Mouse (Mus musculus) hindbrain, postnatal 0 days (tissue): ENCODE results near the gene Eid3. TPM values are rescaled to one million over a fixed set of nuclear protein-coding genes. Genes with fewer than 3 reads are reported as not detected.

Experiments used
- ATAC-seq: fragments of 200-750 bp; cut with Nextera tagmentation; 2 replicates; pipeline ENCODE4 v1.8.0; 2017; ENCODE audit warnings: mild to moderate bottlenecking, moderate TSS enrichment, moderate library complexity
- DNase-seq: peaks from one replicate; pipeline ENCODE4 v3.0.0-alpha.2; 2015; ENCODE audit warnings: low spot score
- H3K27ac ChIP-seq: fragments of 300-500 bp; sonication (generic); 2 replicates; pipeline ENCODE4 v1.5.1; 2014; ENCODE audit warnings: mild to moderate bottlenecking
- H3K27me3 ChIP-seq: fragments of 300-500 bp; sonication (generic); 2 replicates; pipeline ENCODE4 v1.6.1; 2014; ENCODE audit warnings: low read length, mixed read lengths; ENCODE audit not compliant: insufficient read depth
- H3K36me3 ChIP-seq: fragments of 300-500 bp; sonication (generic); 2 replicates; pipeline ENCODE4 v1.6.1; 2014; ENCODE audit warnings: low read length, mixed read lengths; ENCODE audit not compliant: insufficient read depth
- H3K4me1 ChIP-seq: fragments of 300-500 bp; sonication (generic); 2 replicates; pipeline ENCODE4 v1.6.1; 2014; ENCODE audit warnings: antibody characterized with exemption, low read length, mixed read lengths; ENCODE audit not compliant: insufficient read depth
- H3K4me2 ChIP-seq: fragments of 300-500 bp; sonication (generic); 2 replicates; pipeline ENCODE4 v1.6.1; 2014; ENCODE audit warnings: low read depth, mild to moderate bottlenecking, low read length, moderate library complexity, mixed read lengths
- H3K4me3 ChIP-seq: fragments of 300-500 bp; sonication (generic); 2 replicates; pipeline ENCODE4 v1.5.1; 2014; ENCODE audit warnings: low read length
- H3K9ac ChIP-seq: fragments of 300-500 bp; sonication (generic); replicated peaks from 2 replicates; pipeline ENCODE4 v1.6.1; 2014; ENCODE audit warnings: mild to moderate bottlenecking, low read length, moderate library complexity, mixed read lengths
- H3K9me3 ChIP-seq: fragments of 300-500 bp; sonication (generic); 2 replicates; pipeline ENCODE4 v1.6.1; 2016; ENCODE audit warnings: low read length, mixed read lengths
- CTCF ChIP-seq: IDR thresholded peaks from 2 replicates; pipeline ENCODE4 v1.5.1; 2016; ENCODE audit warnings: antibody characterized with exemption, control low read depth, low read depth
- WGBS: fragments of 180-500 bp; shearing (Covaris S2); extraction: QIAGEN DNeasy Blood & Tissue Kit; methylation state at CpG from one replicate; pipeline ENCODE4 v1.1.7; 2014; 5-methylcytosine and 5-hydroxymethylcytosine counted together
- polyA plus RNA-seq: library from polyadenylated mRNA; unstranded; fragments of >200 nt; fragmentation: Nextera tagmentation; extraction: Ambion mirVana; gene quantifications from 2 replicates; pipeline ENCODE4 v1.2.1, GENCODE M21; 2015
- total RNA-seq: library from RNA; depleted of rRNA; stranded (reverse); fragments of >200 nt; gene quantifications from 2 replicates; pipeline ENCODE4 v1.2.3, GENCODE M21; 2014

Gene Eid3
- total and polyA plus RNA-seq, 2 experiments from 2014 or later, result 0.33 to 2.6 TPM

DNA sequence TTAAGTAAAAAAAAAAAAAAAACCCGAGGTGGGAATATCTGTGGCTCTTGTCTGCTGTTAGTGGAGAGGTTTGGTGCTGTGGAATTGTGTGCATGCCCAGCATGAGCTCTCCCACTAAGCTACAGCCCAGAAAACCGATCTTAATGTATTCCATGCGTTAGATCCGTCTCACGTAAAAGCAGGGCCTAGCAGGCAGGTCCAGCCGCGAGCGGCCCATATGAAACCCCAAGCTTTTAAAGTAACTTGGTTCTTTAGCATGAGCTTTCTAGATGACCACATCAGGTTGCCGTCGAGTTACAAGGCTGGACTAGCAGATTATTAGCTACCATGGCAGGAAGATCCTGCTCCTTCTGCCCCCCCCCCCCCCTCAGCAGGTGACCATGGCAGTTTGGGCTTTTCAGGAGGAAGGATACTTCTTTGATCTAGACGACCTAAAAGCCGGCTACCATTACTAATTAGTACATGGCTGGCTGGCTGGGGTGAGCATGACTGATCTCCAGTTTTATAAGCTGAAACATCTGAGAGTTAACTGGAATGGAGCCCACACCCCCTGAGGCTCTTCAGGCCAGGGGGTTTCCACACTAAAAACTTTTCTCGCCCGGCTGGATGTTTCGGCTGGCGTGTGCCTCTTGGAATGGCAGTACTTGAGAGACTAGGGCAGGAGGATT, 16.6 kb upstream of the Eid3 start:
- Histone ChIP-seq H3K36me3 (no peaks in the 10 kb centered on the region), H3K27ac (no peak overlapping the region), H3K4me1 (no peaks in the 10 kb centered on the region), H3K9ac (no peak overlapping the region), H3K9me3 (no peaks in the 10 kb centered on the region), H3K27me3 (no peaks in the 10 kb centered on the region), H3K4me2 (no peak overlapping the region), H3K4me3 (no peak overlapping the region)
- WGBS, result 45% methylated on average over 16 of the region's 16 CpGs
- DNase-seq, result no peak
- TF ChIP-seq CTCF, result no peak
- ATAC-seq, result no peak

DNA sequence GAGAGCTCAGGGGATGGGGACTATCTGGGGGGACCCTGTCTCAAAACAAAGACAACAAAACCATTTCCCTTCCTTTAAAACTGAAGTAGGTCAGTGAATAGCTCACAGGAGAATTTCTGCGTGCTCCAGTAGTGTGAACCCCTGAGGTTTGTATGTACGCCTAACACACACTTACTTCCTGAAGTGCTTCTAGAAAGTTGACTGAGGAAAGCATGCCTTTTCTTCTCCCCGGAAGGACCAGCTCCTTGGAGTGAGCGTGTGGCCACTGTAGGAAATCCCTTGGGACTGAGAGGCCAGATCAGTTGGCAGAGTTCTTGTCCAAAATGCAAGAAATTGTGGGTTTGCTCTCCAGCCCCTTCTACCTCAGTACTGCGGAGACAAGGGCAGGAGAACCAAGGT, 16.1 kb upstream of the Eid3 start:
- Histone ChIP-seq H3K9me3 (no peaks in the 10 kb centered on the region), H3K36me3 (no peaks in the 10 kb centered on the region)

DNA sequence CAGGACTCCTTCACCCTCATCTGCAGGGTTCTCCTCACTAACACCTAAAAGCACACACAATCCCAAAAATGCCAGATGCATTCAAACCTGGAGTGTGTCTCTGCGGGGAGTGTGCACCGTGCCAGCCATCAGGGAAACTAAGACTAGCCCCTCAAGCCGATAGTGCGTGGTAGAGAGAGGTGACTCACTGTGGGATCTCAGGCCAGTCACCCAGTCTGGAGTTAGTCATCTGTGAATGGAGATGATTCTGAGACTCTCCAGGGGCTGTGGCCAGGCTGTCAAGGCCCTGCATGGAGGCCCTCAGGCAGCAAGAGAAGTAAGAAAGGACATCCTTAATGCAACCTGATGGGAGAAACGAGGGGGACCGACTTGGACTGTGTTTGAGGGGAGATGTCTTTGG, 14.7 kb upstream of the Eid3 start:
- no peak overlapping the region for H3K27ac ChIP-seq
- TF ChIP-seq CTCF, result no peak
- no peak for DNase-seq
- no peaks in the 10 kb centered on the region for H3K9me3 ChIP-seq
- H3K4me3 ChIP-seq, result no peak overlapping the region
- ATAC-seq, result no peak
- no peak overlapping the region for H3K9ac ChIP-seq
- H3K36me3 ChIP-seq, result no peaks in the 10 kb centered on the region
- no peaks in the 10 kb centered on the region for H3K4me1 ChIP-seq
- H3K4me2 ChIP-seq, result no peak overlapping the region
- no peaks in the 10 kb centered on the region for H3K27me3 ChIP-seq
- 83% methylated on average over 6 of the region's 6 CpGs for WGBS

More for the DNA sequence above, 16.1 kb upstream of the Eid3 start:
- ATAC-seq, result no peak
- Histone ChIP-seq H3K4me3 (no peak overlapping the region), H3K4me2 (no peak overlapping the region), H3K27ac (no peak overlapping the region), H3K27me3 (no peaks in the 10 kb centered on the region), H3K9ac (no peak overlapping the region), H3K4me1 (no peaks in the 10 kb centered on the region)
- TF ChIP-seq CTCF, result no peak
- DNase-seq, result no peak
- WGBS, result 85% methylated on average over 5 of the region's 5 CpGs

DNA sequence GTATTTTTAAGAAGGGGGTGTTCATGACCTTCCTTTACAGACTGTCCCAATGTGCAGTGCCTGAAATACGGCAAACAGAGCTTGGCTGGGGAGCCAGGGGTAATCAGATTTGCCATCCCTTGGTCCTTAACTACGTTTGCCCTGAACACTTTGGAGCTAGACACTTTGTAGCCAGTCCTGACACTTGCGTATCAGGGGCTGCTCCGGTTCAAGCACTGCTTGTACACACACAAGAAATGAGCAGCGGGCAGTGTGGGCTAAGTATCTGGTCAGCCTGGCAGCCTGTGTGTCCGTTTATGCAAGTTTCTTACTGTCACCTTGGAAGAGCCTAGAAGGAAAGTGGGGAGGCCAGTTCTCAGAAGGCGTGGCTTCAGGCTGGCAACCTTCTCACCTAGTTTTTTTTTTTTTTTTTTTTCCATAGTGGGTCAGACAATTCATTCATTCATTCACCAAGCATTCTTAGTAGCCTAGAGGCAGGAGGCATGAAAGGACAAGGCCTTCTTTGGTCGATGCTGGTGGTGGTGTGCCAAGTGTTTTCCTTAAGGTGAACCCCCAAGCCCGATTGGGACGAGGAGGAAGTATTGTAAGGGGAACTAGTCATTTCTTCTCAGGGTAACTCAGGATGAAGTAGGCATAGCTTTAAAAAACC, 8.3 kb upstream of the Eid3 start:
- no peaks in the 10 kb centered on the region for H3K9me3 ChIP-seq
- no peak overlapping the region for H3K4me3 ChIP-seq
- peaks cover 7% of the 10 kb centered on the region; the same call in 1 of the 2 replicates for H3K4me1 ChIP-seq
- TF ChIP-seq CTCF, result no peak
- peak overlapping the region; percentile 87 for H3K4me2 ChIP-seq
- no peaks in the 10 kb centered on the region for H3K36me3 ChIP-seq
- no peak overlapping the region; the same call in 1 of the 2 replicates for H3K9ac ChIP-seq
- 54% methylated on average over 10 of the region's 10 CpGs for WGBS
- ATAC-seq, result no peak
- DNase-seq, result no peak
- no peaks in the 10 kb centered on the region for H3K27me3 ChIP-seq
- no peak overlapping the region for H3K27ac ChIP-seq

DNA sequence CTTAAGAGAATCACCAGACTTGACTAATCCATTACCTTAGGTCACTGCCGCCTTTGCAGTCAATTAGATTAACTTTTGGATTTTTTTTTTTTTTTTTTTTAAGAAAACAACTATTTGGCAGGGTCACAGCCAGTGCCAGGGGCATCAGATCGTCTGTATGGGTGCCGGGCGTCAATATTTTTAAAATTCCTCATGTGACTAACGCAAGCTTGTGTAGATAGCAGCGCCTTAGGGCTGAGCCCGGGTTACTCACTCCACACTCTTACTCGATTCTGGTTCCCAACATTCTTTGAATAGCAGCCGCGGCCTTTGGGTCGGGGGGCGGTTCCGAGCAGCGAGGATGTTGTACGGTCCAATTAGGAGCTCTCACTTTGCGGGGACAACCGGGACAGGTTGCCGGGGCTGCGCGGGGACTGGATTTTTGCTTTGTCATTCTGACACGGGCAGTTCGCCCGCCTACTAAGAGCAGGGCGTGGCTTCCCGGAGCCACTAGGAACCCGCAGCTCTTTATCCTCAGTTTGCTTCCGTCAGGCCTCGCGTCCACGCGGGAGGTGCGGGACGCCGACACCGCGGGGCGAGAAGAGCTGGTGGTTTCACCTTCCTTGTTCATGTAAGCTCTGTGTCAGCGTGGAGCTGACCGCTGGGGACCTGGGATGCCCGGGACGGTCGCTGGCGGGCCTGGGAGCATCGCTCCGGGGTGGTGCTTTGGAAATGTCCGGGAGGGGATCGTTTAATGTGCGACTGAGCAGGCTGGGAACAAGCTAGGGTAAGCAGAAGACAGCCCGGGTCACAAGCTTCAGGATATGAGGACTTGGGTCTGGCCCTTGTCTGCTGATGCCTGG, 7.5 kb upstream of the Eid3 start:
- peak overlapping the region; percentile 71 for H3K27ac ChIP-seq
- H3K4me3 ChIP-seq, result peak overlapping the region; percentile 76
- DNase-seq, result peak; percentile 94
- under 1% methylated on average over 49 of the region's 49 CpGs for WGBS
- no peaks in the 10 kb centered on the region for H3K27me3 ChIP-seq
- H3K9me3 ChIP-seq, result no peaks in the 10 kb centered on the region
- peak; percentile 88 for ATAC-seq
- H3K36me3 ChIP-seq, result no peaks in the 10 kb centered on the region
- H3K9ac ChIP-seq, result peak overlapping the region; percentile 78
- peaks cover 11% of the 10 kb centered on the region; the same call in 1 of the 2 replicates for H3K4me1 ChIP-seq
- H3K4me2 ChIP-seq, result peak overlapping the region; percentile 87
- no peak for TF ChIP-seq CTCF

DNA sequence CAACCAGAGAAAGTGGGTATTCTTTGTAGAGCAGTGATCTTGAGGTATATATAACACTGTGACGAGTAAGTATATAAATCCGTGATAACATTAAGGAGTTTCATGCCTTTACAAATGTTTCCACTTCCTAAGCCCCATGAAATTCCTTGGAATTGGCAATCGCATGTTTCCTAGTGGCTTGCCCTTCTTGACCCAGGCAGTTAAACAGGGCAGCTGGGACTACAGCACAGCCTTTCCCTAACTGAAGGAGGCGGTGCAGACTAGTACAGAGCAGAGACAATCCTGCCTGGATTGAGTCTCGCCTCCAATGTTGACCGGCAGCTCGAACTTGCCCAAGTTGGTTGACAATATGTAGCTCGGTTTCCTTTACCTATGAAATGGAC, 6.9 kb upstream of the Eid3 start:
- H3K4me1 ChIP-seq, result peaks cover 11% of the 10 kb centered on the region; the same call in 1 of the 2 replicates
- H3K9me3 ChIP-seq, result no peaks in the 10 kb centered on the region
- ATAC-seq (no peak), DNase-seq (peak; percentile 63)
- peak overlapping the region; percentile 78 for H3K9ac ChIP-seq
- 1% methylated on average over 8 of the region's 8 CpGs for WGBS
- no peaks in the 10 kb centered on the region for H3K27me3 ChIP-seq
- peak; percentile 60 for TF ChIP-seq CTCF
- peak overlapping the region; percentile 87 for H3K4me2 ChIP-seq
- peak overlapping the region; percentile 76 for H3K4me3 ChIP-seq
- 0 out of 2 replicates have a peak, but pooled peaks cover 3% of the 10 kb centered on the region for H3K36me3 ChIP-seq
- peak overlapping the region; percentile 71 for H3K27ac ChIP-seq
